Mouse (Mus musculus) brain, embryonic 18.5 days (tissue): Measurements from ENCODE around the gene Pik3r3.
A peak's percentile ranks its signal among the peaks of the same experiment; 100 is the strongest.
"Not testable (repeated sequence)": the region's sequence is repeated elsewhere in the genome, so short reads cannot be mapped to it uniquely, and the experiment has no call there.

Experiments used
- DNase-seq: peaks from one replicate; pipeline ENCODE4 v3.0.0-alpha.2; 2012; ENCODE audit warnings: low read depth, low spot score

The Pik3r3 gene

GRCm38 (mm10) chr4:116220071-116220650 is 1.3 kb upstream of the Pik3r3 start:
- no peak for DNase-seq

GRCm38 (mm10) chr4:116220780-116221139 is 658 bp upstream of the Pik3r3 start:
- DNase-seq: no peak

GRCm38 (mm10) chr4:116221996-116222842 is 801 bp downstream of the Pik3r3 start:
- no peak for DNase-seq

- no peak for DNase-seq
Measured at GRCm38 (mm10) chr4:116222843-116223119, 1.4 kb downstream of the Pik3r3 start.

GRCm38 (mm10) chr4:116243377-116243776 is 22.0 kb downstream of the Pik3r3 start:
- no peak for DNase-seq

- DNase-seq: no peak
Measured at GRCm38 (mm10) chr4:116244240-116244639, 22.8 kb downstream of the Pik3r3 start.

- not testable (repeated sequence) for DNase-seq
Measured at GRCm38 (mm10) chr4:116245926-116246325, 24.5 kb downstream of the Pik3r3 start.

- no peak for DNase-seq
Measured at GRCm38 (mm10) chr4:116249986-116250385, 28.6 kb downstream of the Pik3r3 start.

- DNase-seq: no peak
Measured at GRCm38 (mm10) chr4:116268220-116268619, 46.8 kb downstream of the Pik3r3 start.

GRCm38 (mm10) chr4:116282211-116282610 is 60.8 kb downstream of the Pik3r3 start:
- DNase-seq: no peak

GRCm38 (mm10) chr4:116291561-116291960 is 70.1 kb downstream of the Pik3r3 start:
- DNase-seq: no peak

GRCm38 (mm10) chr4:116293296-116293695 is 71.9 kb downstream of the Pik3r3 start:
- no peak for DNase-seq

GRCm38 (mm10) chr4:116300878-116301355 is 79.5 kb downstream of the Pik3r3 start:
- no peak for DNase-seq

GRCm38 (mm10) chr4:116304551-116304950 is 83.1 kb downstream of the Pik3r3 start:
- no peak for DNase-seq

GRCm38 (mm10) chr4:116317575-116317974 is 96.2 kb downstream of the Pik3r3 start:
- no peak for DNase-seq

- DNase-seq: no peak
Measured at GRCm38 (mm10) chr4:116322127-116322526, 100.7 kb downstream of the Pik3r3 start.

- DNase-seq: no peak
Measured at GRCm38 (mm10) chr4:116329256-116329655, 107.8 kb downstream of the Pik3r3 start.

GRCm38 (mm10) chr4:116336294-116336693 is 114.9 kb downstream of the Pik3r3 start:
- no peak for DNase-seq

- DNase-seq: peak; percentile 43
Measured at GRCm38 (mm10) chr4:116342119-116342518, 120.7 kb downstream of the Pik3r3 start.

- no peak for DNase-seq
Measured at GRCm38 (mm10) chr4:116352496-116352895, 131.1 kb downstream of the Pik3r3 start.
